Comparison of ENCODE assay signal across 21 mouse cellular contexts in the genomic region with DNA sequence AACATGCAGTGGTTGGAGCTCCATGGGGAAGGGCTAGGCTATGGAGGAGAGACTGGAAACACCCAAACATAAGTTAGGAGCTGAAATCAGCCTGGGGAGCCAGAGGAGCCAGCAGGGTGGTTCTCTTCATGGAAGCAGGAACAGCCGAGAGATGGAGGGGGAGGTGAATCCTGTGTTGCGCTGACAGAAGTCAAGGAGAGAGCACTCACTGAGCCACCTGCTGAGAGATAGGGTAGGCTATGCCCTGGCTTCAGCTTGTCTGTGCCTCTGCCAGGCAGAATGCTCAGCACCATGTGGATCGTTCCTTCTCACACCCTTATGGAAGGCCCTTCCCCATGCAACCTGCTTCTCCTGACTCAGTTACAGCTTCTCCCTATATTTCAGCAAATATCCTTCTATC. TPM values are rescaled to one million over a fixed set of nuclear protein-coding genes. Genes with fewer than 3 reads are reported as not detected.
DNase-seq lines count a peak whose midpoint lies in the region; ATAC-seq and TF ChIP-seq lines count a peak whose summit lies in the region.
"Had no signal": no experiment of that assay in that cellular context is flagged by ENCODE, and none has a peak within 500 bp of the region (broad histone marks: within the 10 kb centered on the region; RNA-seq: fewer than 3 reads in every experiment).

No protein-coding gene starts in this region.

- ATAC-seq in heart, embryonic 15.5 days (replicated peaks; ENCODE audit: insufficient number of reproducible peaks, insufficient read depth, low FRiP score, low read depth): no peak
- ATAC-seq in heart, embryonic 12.5 days (ENCODE audit: insufficient number of reproducible peaks, low FRiP score): no peak
- ATAC-seq: forebrain, embryonic 15.5 days; intestine, embryonic 15.5 days had no signal

- no peak for TF ChIP-seq POLR2A in testis, adult 2 months (IDR thresholded peaks at IDR 0.05; ENCODE audit: control insufficient read depth, low read depth, low read length)

- H3K4me1 ChIP-seq in heart, embryonic 15.5 days (replicated peaks): peaks cover 82% of the 10 kb centered on the region
- peaks cover 75% of the 10 kb centered on the region for H3K4me1 ChIP-seq in heart, embryonic 12.5 days (replicated peaks)
- H3K4me1 ChIP-seq in testis, adult 2 months (ENCODE audit: control insufficient read depth, insufficient read depth, low read length): peaks cover 2% of the 10 kb centered on the region; the same call in 1 of the 2 replicates
- H3K4me1 ChIP-seq: embryonic facial prominence, embryonic 12.5 days had no signal

- H3K27me3 ChIP-seq in heart, embryonic 15.5 days: no peaks in the 10 kb centered on the region
- no peaks in the 10 kb centered on the region for H3K27me3 ChIP-seq in heart, embryonic 12.5 days (replicated peaks)
- H3K27me3 ChIP-seq in testis, adult 2 months (ENCODE audit: control insufficient read depth, insufficient read depth, low read length): no peaks in the 10 kb centered on the region
- H3K27me3 ChIP-seq: forebrain, embryonic 15.5 days; hindbrain, embryonic 13.5 days; intestine, embryonic 15.5 days had no signal

- no peaks in the 10 kb centered on the region for H3K36me3 ChIP-seq in heart, embryonic 15.5 days
- no peaks in the 10 kb centered on the region for H3K36me3 ChIP-seq in heart, embryonic 12.5 days
- H3K36me3 ChIP-seq in testis, adult 2 months (ENCODE audit: control insufficient read depth, insufficient read depth, low read length): no peaks in the 10 kb centered on the region
- H3K36me3 ChIP-seq: embryonic facial prominence, embryonic 12.5 days; forebrain, embryonic 15.5 days; hindbrain, embryonic 13.5 days; intestine, embryonic 15.5 days had no signal

- H3K9me3 ChIP-seq in heart, embryonic 15.5 days (replicated peaks): no peaks in the 10 kb centered on the region
- no peaks in the 10 kb centered on the region for H3K9me3 ChIP-seq in heart, embryonic 12.5 days (replicated peaks)
- H3K9me3 ChIP-seq: embryonic facial prominence, embryonic 12.5 days; forebrain, embryonic 15.5 days; hindbrain, embryonic 13.5 days; intestine, embryonic 15.5 days had no signal

- no peak for TF ChIP-seq CTCF in layer of hippocampus, adult 2 months (conservative IDR thresholded peaks at IDR 0.05)
- no peak for TF ChIP-seq CTCF in testis, adult 2 months (IDR thresholded peaks at IDR 0.05; ENCODE audit: control insufficient read depth, insufficient read depth, insufficient replicate concordance, low read depth, low read length)

- intact Hi-C loops in heart, postnatal 25 days (cut with DNase I): no loop called here

- whole genome bisulfite sequencing in heart, embryonic 15.5 days: 56% methylated on average over 3 of the region's 3 CpGs
- 54% methylated on average over 3 of the region's 3 CpGs for WGBS in heart, embryonic 12.5 days

- H3K4me3 ChIP-seq in heart, embryonic 15.5 days: no peak overlapping the region
- H3K4me3 ChIP-seq in heart, embryonic 12.5 days: no peak overlapping the region
- no peak overlapping the region for H3K4me3 ChIP-seq in layer of hippocampus, adult 2 months
- peak overlapping the region; percentile 78 for H3K4me3 ChIP-seq in testis, adult 2 months (ENCODE audit: control insufficient read depth, low read depth, low read length)
- H3K4me3 ChIP-seq: embryonic facial prominence, embryonic 12.5 days; forebrain, embryonic 15.5 days; hindbrain, embryonic 13.5 days; intestine, embryonic 15.5 days had no signal

- H3K27ac ChIP-seq in heart, embryonic 15.5 days: peak overlapping the region; percentile 94
- no peak overlapping the region for H3K27ac ChIP-seq in heart, embryonic 12.5 days (ENCODE audit: poor library complexity, severe bottlenecking)
- H3K27ac ChIP-seq in layer of hippocampus, adult 2 months: peak overlapping the region; percentile 46
- H3K27ac ChIP-seq in testis, adult 2 months (ENCODE audit: control insufficient read depth, insufficient read depth, low read depth, low read length): no peak overlapping the region
- H3K27ac ChIP-seq: embryonic facial prominence, embryonic 12.5 days; forebrain, embryonic 15.5 days; hindbrain, embryonic 13.5 days; intestine, embryonic 15.5 days had no signal

- no peak overlapping the region for H3K4me2 ChIP-seq in heart, embryonic 15.5 days
- H3K4me2 ChIP-seq in heart, embryonic 12.5 days: no peak overlapping the region
- H3K4me2 ChIP-seq: embryonic facial prominence, embryonic 12.5 days; forebrain, embryonic 15.5 days; hindbrain, embryonic 13.5 days; intestine, embryonic 15.5 days had no signal

- peak; percentile 92 for DNase-seq in heart, adult 11 months
- DNase-seq in heart, postnatal 25 days (ENCODE audit: low spot score): no peak
- no peak for DNase-seq in layer of hippocampus, adult 2 months (ENCODE audit: low spot score in 2 of 2)
- DNase-seq in layer of hippocampus, postnatal 14 days (ENCODE audit: low spot score in 2 of 2): no peak
- DNase-seq in testis, postnatal 10 days (ENCODE audit: low spot score): no peak
- DNase-seq: adrenal gland, postnatal 10 days; cerebellum, adult 11-12 months; cerebellum, adult 9-10 months; cerebellum, postnatal 25 days; gastrocnemius, postnatal 25 days; heart, postnatal 14 days; kidney, adult 18-20 months had no signal

- H3K9ac ChIP-seq in heart, embryonic 15.5 days: no peak overlapping the region
- H3K9ac ChIP-seq in heart, embryonic 12.5 days: no peak overlapping the region
- H3K9ac ChIP-seq: embryonic facial prominence, embryonic 12.5 days; forebrain, embryonic 15.5 days; hindbrain, embryonic 13.5 days; intestine, embryonic 15.5 days had no signal

RNA-seq across cellular contexts. Expression of gene Camk1g, which starts 36.3 kb away (rescaled TPM):
- total RNA-seq in heart, postnatal 25 days (2021): under 1 TPM; 0.39 to 0.62 TPM
- 11.5 and 13.3 TPM in 2 replicates for polyA plus RNA-seq in heart, embryonic 15.5 days (2015; fragmentation: Nextera tagmentation; extraction: Ambion mirVana)
- polyA plus RNA-seq in heart, embryonic 12.5 days (2016; fragmentation: Nextera tagmentation; extraction: Ambion mirVana): 6.9 and 7.1 TPM in 2 replicates
- total RNA-seq in layer of hippocampus, adult 2 months (2021): 10 to 100 TPM; 23.6 to 24.4 TPM
- total RNA-seq in layer of hippocampus, postnatal 14 days (2021): 10 to 100 TPM; 30.7 to 37.8 TPM
- polyA plus RNA-seq in testis, adult 2 months (2012; rRNA removed): 5.4 and 6.5 TPM in 2 replicates
- total RNA-seq: granulocyte monocyte progenitor cell, adult 5-6 weeks; MEL had no signal

Comparison
In these comparisons a context has a peak if more than half of its experiments do, and no peak if none do; other contexts are left out.
1. H3K27ac ChIP-seq: peak in heart, embryonic 15.5 days (single experiment) and layer of hippocampus, adult 2 months (single experiment); none in heart, embryonic 12.5 days (single experiment) and testis, adult 2 months (single experiment).
2. RNA of gene Camk1g, which starts 36.3 kb away (total RNA-seq): 30.7 to 37.8 TPM in layer of hippocampus, postnatal 14 days and 23.6 to 24.4 TPM in layer of hippocampus, adult 2 months; 0.39 to 0.62 TPM in heart, postnatal 25 days; every median in the first group is over 10 times any median in the second.